Mouse (Mus musculus) liver, adult 2 months (tissue): ENCODE results near the gene Ubxn6.

Source experiments
- CTCF ChIP-seq: fragments of 200-500 bp; IDR thresholded peaks from 2 replicates; pipeline ENCODE4 v1.5.1; 2011; ENCODE audit warnings: low read depth, low read length, control low read depth
- POLR2A ChIP-seq: fragments of 200-500 bp; IDR thresholded peaks from 2 replicates; pipeline ENCODE4 v1.6.1; 2011; ENCODE audit warnings: low read length, control low read depth; ENCODE audit not compliant: insufficient read depth; ENCODE audit errors: extremely low read depth

- TF ChIP-seq CTCF (no peak), POLR2A (no peak)
These were observed 40.6 kb downstream of the Ubxn6 start for GRCm38 (mm10) chr17:56034040-56034725.
